Mouse (Mus musculus) monocyte, adult 2 months (primary cell): ENCODE results near the gene Homer2.

Experiments used
- DNase-seq, 2 experiments: peaks; one replicate each; pipeline ENCODE4 v3.0.0; 2022; ENCODE audit warnings: low spot score in 2 of 2, low read depth in 1 of 2

Homer2 gene

DNA sequence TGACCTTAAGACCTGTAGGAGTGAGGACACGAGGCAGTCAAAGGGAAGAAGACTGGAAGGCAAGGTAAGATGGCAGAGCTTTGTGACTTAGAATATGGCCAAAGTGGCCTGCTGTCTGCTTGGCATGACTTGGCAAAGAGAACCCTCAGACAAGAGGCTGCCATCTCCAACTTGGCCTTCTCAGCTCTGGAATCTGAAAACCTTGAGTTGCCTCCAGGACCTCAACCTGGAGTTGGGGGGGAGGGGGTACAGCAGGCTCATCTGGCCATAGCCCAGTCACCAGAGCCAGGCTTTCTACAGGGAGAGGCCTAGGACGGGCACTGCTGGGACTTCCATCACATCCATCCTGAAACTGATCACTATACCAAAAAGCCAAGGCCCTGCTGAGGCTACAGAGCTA, 55.0 kb downstream of the Homer2 start:
- DNase-seq: no peak

DNA sequence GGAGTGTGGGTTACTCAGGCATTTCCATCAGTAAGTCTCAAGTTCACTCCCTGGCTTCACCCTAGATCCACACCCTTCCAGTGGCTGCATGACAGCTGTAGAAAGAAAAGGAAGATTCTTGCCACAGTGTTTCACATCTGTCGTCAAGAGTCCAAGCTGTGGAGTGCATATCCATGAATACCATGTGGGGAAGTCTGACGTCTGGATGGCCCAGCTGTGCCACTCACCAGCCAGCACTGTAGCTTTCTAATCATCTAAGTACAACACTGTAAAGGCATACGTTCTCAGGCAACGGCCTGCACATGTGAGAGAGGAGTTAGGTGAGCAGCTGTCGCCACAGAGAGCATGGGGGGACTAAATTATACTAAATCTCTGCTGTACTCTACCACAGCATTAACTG, 56.0 kb downstream of the Homer2 start:
- no peak for DNase-seq

DNA sequence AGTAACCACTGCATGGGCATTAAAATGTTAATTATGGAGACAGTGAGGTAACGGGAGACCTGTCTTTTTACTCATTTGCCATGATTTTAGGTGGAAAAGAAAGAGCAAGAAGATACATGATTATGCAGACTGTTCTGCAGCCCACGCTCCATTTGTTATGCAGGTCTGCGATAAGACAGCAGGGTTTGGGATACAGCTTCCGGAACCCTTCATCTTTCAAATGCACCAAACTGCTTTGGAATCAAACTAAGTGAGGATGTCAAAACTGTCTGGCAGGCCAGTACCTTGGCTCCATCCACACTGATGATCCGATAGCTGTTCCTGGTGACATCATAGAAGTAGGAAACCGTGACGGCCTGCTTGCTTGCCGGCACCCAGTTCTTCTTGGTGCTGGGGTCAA, 58.1 kb downstream of the Homer2 start:
- DNase-seq: no peak

DNA sequence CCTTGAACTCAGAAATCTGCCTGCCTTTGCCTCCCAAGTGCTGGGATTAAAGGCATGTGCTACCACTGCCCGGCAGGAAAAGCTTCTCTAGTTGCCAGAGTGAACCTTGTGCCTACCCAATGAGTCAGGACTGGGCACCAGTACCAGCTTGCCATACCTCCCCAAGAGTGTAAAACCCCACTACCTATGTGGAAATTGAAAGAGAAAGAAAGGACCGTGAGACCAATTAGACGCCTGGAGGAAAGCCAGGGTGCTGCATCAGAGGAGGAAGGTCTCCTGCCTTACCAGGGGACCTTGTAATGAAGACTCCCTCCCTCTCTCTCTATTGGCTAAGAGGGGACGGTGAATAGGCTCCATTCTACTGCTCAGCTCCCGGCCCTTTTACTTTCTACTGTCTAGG, 59.4 kb downstream of the Homer2 start:
- DNase-seq: no peak

DNA sequence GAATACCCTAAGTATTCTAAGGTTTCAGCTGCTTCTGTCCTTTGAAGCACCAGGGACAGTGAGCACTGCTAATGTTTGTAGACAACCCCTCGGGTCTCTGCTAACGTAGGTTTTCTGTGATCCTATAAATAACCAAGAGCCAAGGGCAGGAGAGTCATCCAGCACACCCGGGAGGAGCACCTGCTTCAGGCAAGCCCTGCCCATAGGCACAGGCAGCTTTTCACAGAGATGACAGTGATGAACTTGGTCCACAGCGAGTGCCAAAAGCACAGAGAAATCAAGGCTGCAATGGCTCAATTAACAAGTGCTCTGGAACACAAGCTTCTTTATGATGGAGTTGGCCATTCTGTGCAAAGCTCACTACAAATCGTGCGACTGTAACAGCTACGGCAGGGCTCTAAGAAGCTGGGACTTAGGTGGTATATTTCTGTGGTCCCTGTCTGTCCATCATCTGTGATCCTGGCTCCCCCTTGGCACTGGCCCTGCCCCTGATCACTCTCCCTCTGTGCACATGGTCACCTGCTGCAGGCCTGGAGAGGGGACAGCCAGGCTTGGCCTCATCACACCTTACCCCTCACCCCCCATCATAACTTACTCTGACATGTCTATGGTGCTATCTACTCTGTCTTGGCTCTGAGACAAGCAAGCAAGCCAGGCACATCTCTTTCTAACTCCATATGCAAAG, 62.6 kb downstream of the Homer2 start:
- no peak for DNase-seq

DNA sequence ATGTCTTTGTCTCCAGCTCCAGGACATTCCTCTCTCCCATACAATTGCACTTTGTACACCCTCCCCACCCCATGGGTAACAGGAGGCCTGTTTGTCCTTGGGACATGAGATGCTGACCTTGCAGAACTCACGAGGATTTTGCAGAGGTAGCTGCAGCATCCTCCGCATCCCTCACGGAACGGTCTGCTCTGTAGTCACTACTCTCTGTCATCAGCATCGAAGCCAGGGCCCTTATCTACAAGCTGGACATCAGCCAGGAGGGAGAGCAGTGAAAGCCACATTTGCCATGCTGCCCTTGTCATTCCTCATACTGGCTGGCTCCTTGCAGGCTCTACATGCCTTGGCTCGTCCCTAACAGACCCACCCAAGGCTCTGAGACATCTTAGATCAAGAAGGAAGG, 66.2 kb downstream of the Homer2 start:
- DNase-seq: no peak

DNA sequence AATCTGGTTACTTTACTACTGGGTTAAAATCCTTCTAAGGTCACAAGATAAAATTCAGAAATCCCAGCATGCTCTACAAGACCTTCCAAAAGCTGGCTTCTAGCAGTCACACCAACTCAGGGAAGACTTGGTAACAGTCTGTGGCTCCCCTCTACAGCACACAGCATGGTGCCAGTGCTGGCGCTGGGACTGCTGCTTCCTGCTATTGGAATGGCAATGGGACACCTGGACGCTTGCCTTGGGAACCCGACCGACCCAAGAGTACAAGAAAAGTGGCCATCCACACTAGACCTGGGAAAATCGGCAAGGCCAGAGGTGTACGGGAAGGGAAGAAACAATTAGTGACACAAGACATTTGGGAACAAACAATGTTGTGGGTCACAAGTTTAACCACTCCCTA, 74.7 kb downstream of the Homer2 start:
- no peak for DNase-seq

DNA sequence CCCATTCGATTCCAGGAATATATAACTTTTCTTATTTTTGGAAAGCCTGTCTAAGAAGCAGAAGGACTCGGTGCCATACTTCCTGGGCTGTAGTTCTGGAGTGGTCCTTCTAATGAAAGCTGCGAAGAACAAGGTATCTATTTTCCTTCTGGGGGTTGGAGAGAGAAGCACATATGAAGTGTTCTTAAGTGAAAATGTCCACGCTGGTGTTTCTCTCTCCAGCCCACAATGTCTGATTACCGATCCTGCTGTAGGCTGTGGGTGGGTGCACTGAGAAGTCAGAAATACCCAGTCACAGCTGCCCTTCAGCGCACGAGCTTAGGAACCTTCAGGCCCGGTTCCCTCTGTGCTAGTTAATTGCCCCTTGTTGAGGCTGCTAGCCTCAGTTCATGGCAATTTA, 76.1 kb downstream of the Homer2 start:
- no peak for DNase-seq

DNA sequence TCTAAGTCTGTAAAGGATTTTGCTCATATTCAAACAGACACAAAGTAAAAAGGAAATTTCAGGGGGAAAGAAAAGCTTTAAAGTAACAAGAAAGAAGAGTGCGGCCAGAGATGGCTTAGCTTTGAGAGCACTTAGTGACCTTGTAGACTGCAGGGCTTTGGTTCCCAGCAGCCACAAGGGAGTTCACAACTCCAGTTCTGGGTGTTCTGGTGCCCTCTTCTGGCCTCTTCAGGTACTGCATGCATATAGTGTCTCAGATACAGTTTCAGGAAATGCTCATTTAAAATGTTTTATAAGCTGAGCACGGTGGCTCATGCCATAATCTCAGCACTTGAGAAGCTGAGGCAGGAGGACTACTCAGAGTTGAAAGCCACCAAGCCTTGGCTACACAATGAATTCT, 80.9 kb downstream of the Homer2 start:
- DNase-seq: no peak

DNA sequence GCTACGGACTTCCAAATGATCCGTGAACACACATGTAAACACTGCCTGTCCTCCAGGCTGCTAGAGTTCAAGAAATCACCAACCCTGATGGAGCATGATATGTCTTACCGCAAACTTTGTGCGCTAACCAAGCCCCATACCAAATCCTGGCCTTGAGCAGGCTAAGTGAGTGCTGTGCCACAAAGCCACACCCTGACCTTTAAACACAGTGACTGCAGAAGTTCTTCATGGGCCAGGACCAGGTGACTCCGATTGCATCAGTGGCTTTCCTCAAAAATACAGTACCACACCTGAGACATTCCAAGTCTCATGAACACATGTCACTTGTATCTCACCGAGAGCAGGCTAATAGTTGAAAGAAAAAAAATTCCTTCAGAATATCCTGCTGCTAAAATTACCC, 83.6 kb downstream of the Homer2 start:
- DNase-seq: no peak

DNA sequence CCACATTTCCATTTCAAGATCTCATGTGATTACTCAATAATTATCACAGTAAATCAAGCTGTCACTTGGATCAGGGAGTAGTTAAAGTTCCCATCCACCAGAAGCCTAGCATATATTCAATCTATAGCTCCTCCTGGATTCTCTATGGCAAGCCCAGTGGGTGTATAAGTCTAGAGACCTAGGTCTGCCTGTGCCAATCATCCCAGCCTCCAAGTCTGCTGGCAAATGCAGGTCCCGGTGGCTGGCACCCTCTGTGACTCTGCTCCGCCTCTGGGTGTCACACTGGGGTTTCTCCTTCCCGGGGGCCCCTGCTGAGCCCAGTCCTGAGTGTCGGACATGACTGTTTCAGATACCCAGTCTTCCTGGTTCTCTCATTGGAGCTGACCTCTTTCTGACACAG, 84.5 kb downstream of the Homer2 start:
- DNase-seq: no peak

DNA sequence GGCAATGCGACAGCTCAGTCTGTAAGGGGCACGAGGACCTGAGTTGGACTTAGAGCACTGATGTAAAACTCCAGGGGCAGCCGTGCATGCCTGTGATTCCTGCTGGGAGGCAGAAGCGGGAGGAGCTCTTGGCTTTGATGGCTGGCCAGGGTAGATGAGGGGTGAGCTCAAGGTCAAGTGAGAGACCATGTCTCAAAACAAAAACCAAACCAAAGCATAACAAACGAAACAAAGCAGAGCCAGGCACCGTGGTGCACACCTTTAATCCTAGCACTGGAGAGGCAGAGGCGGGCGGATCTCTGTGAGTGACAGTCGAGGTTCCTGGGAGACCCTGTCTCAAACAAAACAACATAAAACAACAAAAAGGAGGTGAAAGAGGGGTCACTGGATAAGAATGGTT, 92.3 kb downstream of the Homer2 start:
- no peak for DNase-seq

DNA sequence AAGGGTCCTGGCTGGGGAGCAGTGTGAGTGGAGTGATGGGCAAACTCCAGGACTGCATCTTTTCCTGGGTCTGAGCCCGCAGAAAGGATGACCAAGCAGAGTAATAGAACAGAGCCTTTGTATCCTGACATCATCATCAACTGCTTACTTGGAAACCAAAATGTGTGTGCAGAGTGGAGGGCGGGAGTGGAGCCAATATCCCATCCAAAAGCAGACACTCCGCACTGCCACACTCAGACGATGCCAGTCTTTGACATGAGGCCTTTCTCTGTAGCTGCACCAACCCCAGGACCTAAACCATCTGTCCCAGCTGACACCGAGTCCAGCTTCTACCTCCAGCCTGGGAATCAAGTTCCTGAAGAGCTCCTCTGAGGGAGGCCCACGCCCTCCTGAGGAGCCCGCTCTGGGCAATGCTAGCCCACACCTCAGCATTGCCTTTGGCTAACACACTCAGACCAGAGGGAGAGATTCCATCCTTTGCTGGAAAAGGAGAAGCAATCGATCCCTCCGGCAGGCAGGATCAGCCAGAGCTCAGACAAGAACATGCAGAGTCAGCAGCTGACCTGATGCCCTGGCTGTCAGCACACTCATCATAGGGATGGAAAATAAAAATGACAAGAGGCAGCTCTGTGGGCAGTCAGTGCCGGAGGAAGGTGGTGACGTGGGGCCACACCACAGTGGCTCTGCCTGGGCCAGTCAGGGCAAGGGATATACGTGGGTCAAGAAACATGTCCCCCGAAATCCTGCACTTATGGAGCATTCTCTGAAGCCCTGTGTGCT, 94.3 kb downstream of the Homer2 start:
- DNase-seq: no peak

DNA sequence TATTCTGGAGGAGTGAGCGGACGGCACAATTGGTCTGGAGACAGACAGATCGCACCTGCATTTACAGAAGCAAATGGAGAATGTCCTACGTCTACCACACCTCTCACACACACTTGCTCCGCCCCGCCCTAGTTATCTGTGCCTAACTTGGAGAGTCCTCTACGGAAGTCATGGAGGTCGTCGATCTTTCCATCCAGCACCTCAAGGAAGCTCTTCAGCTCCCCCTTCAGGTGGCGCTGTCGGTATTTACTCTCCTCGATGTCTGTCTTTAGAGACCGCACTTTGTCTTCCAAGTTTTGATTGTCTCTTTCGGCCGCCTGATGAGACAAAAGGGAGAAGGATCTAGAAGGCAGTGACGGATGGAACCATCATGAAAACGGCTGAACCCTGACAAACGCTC, 97.2 kb downstream of the Homer2 start:
- no peak for DNase-seq

DNA sequence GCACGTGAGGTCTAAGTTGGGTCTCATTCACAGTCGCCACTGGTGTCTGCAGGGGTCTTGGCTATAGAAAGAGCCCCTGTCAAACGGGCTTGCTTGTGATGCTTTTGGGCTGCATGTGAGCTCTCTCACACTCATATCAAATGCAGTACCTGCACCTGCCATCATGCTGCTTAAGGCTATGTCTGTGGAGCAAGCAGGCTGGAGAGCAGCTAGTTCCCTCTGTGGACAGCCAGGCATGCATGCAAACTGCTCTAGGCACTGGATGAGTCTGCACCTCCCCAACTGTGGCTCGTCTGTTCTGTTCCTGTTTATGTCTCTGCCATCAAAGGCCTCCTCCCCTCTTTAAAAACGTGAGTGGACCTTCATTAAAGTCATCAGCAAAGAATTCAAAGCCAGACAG, 100.9 kb downstream of the Homer2 start:
- DNase-seq: no peak

DNA sequence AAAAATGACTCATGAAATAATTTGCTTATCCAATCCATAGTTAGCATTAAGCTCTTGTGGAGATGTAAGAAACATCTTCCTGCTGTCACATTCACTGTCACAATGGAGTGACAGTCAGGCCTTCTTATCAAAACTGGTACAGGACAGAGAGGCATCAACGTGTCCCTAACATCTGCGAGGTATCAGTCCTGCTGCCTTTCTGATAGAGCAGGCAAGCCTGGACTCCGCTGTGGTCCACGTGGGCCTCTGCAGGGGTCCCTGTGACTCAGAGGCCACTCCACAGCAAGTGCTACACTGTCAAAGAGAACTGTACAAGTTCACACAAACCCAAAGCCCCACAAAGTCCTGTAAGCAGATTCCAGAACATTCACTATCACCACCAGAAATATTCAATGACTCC, 101.8 kb downstream of the Homer2 start:
- DNase-seq: no peak

DNA sequence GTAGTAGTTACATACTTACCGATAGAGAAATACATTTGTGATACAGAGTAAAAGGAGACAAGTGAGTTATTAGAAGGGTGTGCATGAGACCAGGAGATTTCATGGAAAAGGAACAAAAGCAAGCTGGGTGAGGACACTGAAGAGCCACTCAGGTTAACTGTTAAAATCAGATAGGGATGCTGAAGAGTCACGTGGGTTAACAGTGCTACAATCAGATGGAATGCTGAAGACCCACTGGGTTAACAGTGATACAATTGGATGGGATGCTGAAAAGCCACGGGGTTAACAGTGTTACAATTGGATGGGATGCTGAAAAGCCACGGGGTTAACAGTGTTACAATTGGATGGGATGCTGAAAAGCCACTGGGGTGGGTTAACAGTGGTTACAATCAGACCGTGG, 102.3 kb downstream of the Homer2 start:
- no peak for DNase-seq

DNA sequence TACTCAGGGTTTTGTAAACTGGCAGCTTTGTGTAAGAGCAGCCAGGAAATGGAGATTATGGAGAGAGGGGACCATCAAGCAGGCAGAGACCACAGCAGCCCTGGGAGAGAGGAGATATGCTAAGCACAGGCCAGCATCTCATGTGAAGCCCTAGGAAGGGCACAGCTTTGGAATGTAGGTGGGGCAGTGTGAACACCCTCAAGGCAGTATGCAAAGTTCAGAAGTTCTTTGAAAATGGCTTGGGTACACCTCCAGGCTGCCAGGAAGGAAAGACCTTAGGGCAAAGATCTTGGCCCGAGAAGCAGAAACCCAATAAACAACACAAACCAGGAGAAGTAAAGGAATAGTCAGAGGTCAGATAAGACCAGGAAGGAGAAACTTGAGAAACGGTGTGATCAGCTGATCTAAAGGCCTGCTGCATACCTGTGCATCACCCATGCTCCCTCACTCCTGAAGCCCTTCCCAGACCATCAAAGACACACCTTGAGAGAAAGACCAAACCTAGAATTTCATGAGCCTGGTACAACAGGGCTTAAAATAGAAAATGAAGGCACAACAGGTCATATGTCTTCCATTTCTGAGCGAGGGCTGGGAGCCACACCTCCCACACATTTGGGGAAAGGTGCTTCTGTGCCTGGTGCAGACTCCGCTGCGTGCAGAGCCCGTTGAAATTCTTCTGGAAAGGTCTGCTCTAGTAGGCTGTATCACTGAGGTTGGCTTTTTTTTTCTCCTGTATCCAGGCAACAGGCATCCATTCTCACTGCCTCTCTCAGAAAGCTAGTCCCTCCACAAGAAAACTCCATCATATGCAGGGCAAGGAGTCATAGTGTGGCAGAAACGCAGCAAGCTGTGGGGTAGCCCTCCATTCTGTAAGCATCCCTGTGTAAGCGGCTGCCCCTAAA, 107.7 kb downstream of the Homer2 start:
- DNase-seq: no peak

DNA sequence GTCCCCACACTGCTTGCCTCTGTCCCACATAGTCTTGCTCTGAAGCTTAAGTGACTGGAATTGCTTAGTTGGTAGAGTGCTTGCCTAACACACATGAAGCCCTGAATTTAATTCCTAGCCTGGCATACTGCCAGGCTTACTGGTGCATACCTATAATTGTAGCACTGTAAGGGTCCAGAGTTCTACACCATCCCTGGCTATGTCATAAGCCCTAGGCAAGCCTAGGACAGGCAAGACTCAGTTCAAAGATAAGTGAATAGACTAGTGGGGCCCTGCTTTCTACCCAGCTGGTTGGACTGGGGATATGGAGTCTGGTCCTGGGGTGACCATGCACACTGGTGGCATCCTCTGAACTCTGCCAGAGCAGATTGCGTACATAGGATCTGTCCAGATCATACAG, 109.7 kb downstream of the Homer2 start:
- DNase-seq: no peak

DNA sequence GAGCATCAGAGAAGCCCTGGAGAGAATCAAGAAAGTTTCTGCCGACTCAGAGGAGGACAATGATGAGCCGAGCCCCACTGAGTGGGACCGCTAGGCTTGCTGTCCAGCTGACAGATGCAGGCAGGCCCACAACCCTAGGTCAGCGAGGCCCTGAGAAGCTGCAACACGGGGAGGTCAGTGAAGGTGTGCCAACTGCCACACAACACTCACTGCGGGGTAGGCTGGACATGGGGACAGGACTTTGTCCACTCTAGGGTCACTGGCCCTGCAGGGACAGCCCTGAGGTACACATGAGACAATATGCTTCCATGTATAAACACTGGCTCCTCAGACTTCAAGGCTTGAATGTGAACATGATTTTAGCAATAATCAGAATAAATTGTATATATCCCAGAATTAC, 111.2 kb downstream of the Homer2 start:
- DNase-seq: no peak

DNA sequence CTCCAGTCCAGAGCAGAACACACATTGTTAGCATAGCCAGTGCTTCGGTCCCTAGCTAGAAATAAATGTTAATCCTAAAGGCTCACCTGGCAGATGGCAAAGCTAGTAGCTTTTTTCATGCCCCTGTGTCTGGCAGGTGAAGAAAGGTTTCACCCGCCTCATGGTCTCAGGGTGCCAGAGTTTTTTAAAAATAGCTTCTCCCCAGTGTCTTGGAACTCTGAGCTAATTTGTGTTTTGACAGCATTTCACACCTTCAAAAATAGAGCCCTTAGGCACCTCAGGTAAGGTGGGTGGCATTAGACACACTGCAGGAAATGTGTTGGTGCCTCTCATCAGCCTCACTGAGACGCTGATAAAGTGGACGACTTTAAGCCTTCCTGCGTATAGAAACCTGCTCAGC, 112.3 kb downstream of the Homer2 start:
- DNase-seq: no peak

DNA sequence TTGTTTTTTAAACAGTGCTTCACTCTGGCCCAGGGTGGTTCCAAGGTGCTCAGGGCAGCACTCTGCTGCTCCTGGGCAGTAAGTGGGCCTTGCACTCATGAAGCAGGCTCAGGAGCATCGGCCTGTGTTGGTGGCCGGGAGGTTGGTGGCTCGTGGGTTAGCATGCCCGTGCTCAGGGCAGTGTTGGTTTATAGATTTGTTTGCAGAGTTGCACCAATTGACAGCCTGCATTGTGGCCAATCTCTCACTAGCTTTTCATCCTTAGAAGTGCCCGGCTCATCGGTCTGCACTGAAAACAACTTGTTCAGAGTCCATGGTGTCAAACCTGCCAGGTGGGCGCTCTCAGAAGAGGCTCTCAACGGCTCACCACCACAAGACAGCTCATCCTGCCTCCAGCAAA, 113.9 kb downstream of the Homer2 start:
- no peak for DNase-seq
